Mouse (Mus musculus): ENCODE data around the gene Gcnt3. TPM values are rescaled to one million over a fixed set of nuclear protein-coding genes. Genes with fewer than 3 reads are reported as not detected.

Gcnt3 gene
- polyA plus RNA-seq, 1 experiment from 2014 or later = not detected

- H3K4me3 ChIP-seq = peak within 1 kb of the TSS; percentile 97
- peak; percentile 97 for ATAC-seq (ENCODE audit: low FRiP score, low read depth)
- H3K4me1 ChIP-seq = peaks cover 16% of the 10 kb centered on the region
- H3K9me3 ChIP-seq = no peaks in the 10 kb centered on the region
- H3K27ac ChIP-seq = peak within 1 kb of the TSS; percentile 86
- peak within 1 kb of the TSS; percentile 92 for H3K9ac ChIP-seq
- H3K27me3 ChIP-seq (replicated peaks) = no peaks in the 10 kb centered on the region
- under 1% methylated on average over 57 of the region's 57 CpGs for WGBS
- H3K36me3 ChIP-seq = peaks cover 25% of the 10 kb centered on the region
- H3K4me2 ChIP-seq (replicated peaks) = peak within 1 kb of the TSS; percentile 80
Measured at GRCm38 (mm10) chr9:70012408-70012901, 25.4 kb downstream of the Gcnt3 start, which contains the start of gene Gtf2a2. Gene Gtf2a2, plus strand, starts transcription at chr9:70012550.

GRCm38 (mm10) chr9:70011537-70012407 is 26.1 kb downstream of the Gcnt3 start:
- no peak overlapping the region for H3K9ac ChIP-seq
- ATAC-seq (ENCODE audit: low FRiP score, low read depth) = peak; percentile 23; the same call in 1 of the 2 replicates
- peaks cover 16% of the 10 kb centered on the region for H3K4me1 ChIP-seq
- H3K9me3 ChIP-seq = no peaks in the 10 kb centered on the region
- no peak overlapping the region; the same call in 1 of the 2 replicates for H3K27ac ChIP-seq
- peak overlapping the region; percentile 97 for H3K4me3 ChIP-seq
- no peaks in the 10 kb centered on the region for H3K27me3 ChIP-seq (replicated peaks)
- H3K36me3 ChIP-seq = peaks cover 30% of the 10 kb centered on the region
- H3K4me2 ChIP-seq (replicated peaks) = peak overlapping the region; percentile 80
- WGBS = 66% methylated on average over 14 of the region's 14 CpGs

DNA sequence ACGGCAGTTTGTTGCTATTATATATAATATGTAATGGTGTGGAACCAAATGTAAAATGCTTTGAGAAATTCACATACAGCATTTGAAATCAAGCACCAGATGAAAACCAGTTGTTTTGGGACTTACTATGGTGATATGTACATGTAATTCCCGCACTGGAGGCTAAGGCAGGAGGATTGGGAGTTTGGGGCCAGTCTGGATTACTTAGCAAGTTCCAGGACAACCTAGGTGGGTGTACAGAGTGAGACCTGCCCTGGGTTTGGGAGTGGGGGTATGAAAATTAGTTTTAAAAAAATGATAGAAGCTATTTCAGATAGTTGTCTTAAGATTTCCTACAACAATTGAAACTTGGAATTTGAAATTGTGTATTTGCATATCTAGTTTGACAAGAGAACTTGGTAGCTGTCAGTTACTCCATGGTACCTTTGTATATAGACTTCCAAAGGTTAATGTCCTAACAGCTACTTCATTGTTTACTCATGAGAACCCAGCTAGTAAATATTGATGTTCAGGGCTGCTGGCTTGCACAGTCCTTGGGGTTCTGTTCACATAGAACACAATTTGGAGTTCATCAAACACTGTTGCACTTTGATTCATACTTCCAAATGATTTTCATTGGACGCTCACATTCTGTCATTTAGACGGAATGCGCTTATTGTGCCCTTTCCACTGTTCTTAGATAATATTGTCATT is 27.0 kb downstream of the Gcnt3 start:
- H3K36me3 ChIP-seq = peaks cover 30% of the 10 kb centered on the region

GRCm38 (mm10) chr9:70009754-70010304 is 28.1 kb downstream of the Gcnt3 start:
- no peaks in the 10 kb centered on the region for H3K9me3 ChIP-seq
- H3K27ac ChIP-seq = no peak overlapping the region
- no peak overlapping the region for H3K4me2 ChIP-seq (replicated peaks)
- peaks cover 37% of the 10 kb centered on the region for H3K36me3 ChIP-seq
- WGBS = 92% methylated on average over 8 of the region's 8 CpGs
- H3K4me3 ChIP-seq = no peak overlapping the region
- ATAC-seq (ENCODE audit: low FRiP score, low read depth) = no peak
- peaks cover 16% of the 10 kb centered on the region for H3K4me1 ChIP-seq
- H3K9ac ChIP-seq = no peak overlapping the region
- H3K27me3 ChIP-seq (replicated peaks) = no peaks in the 10 kb centered on the region

More for the DNA sequence above, 27.0 kb downstream of the Gcnt3 start:
- ATAC-seq (ENCODE audit: low FRiP score, low read depth) = no peak
- no peaks in the 10 kb centered on the region for H3K27me3 ChIP-seq (replicated peaks)
- no peak overlapping the region for H3K4me3 ChIP-seq
- peaks cover 16% of the 10 kb centered on the region for H3K4me1 ChIP-seq
- WGBS = 93% methylated on average over 5 of the region's 5 CpGs
- no peak overlapping the region for H3K27ac ChIP-seq
- H3K9ac ChIP-seq = no peak overlapping the region
- H3K9me3 ChIP-seq = no peaks in the 10 kb centered on the region
- H3K4me2 ChIP-seq (replicated peaks) = no peak overlapping the region

DNA sequence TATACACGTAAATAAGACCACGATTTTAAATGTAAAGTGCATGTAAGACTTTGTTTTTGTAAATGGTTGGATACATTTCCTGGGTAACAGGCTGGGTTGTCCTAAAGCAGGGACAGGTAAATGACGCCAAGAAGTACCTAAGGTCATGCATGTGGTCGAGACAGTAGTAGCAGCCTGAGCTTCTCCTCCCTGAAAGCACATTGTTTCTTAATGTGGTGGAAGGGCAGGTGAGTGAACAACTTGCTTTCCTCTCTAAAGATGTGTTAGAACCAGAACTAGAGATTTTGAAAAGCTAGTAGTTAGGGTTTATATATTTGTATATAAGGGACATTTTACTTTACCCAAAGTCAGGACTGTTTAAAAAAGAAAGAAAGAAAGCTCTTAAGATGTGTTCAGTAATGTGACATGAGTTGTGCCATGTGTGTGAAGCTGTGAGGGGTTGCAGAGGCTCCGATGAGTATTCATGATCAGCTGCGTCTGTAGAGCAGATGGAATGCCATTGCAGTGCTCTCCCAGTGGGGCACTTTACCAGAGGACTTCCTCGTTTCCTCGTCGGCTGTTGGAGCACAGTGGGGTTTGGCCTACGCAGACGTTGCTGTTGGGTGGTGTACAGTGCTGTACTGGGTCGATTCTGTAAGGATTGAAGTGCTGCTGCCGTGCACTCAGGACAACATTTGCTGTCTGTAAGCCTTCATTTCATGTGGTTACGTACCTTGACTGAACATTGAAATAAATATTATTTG is 30.2 kb downstream of the Gcnt3 start:
- Histone ChIP-seq H3K9ac (no peak overlapping the region), H3K27me3 (replicated peaks) (no peaks in the 10 kb centered on the region), H3K27ac (no peak overlapping the region), H3K4me3 (no peak overlapping the region), H3K9me3 (no peaks in the 10 kb centered on the region), H3K4me2 (replicated peaks) (no peak overlapping the region), H3K4me1 (no peaks in the 10 kb centered on the region), H3K36me3 (peaks cover 53% of the 10 kb centered on the region)
- ATAC-seq (ENCODE audit: low FRiP score, low read depth) = no peak
- 90% methylated on average over 14 of the region's 14 CpGs for WGBS

DNA sequence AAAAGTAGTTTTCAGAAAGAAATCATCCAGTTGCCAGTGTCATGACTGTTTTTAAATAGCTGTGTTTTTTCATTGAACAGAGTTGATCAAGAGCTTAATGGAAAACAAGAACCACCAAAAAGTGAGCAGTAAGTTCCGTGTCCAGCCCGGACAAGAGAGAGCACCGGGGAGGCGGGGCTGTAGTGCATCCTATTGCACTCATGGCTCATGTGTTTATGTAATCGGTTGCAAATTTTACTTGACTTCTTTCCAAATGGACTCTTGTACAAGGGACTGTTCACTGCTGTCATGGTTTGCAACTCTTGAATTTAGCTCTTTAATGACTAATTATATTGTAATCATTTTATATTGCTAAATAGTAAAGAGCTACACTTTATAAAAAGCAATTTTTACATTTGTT is 30.9 kb downstream of the Gcnt3 start:
- Histone ChIP-seq H3K36me3 (peaks cover 59% of the 10 kb centered on the region), H3K9ac (no peak overlapping the region)

GRCm38 (mm10) chr9:70003516-70003915 is 34.4 kb downstream of the Gcnt3 start:
- no peaks in the 10 kb centered on the region for H3K27me3 ChIP-seq (replicated peaks)
- WGBS = 89% methylated on average over 10 of the region's 10 CpGs
- H3K4me3 ChIP-seq = no peak overlapping the region
- no peak overlapping the region for H3K4me2 ChIP-seq (replicated peaks)
- no peak for ATAC-seq (ENCODE audit: low FRiP score, low read depth)
- no peaks in the 10 kb centered on the region for H3K4me1 ChIP-seq
- H3K27ac ChIP-seq = no peak overlapping the region
- H3K9me3 ChIP-seq = no peaks in the 10 kb centered on the region
- H3K36me3 ChIP-seq = peaks cover 78% of the 10 kb centered on the region
- H3K9ac ChIP-seq = no peak overlapping the region

More for the DNA sequence above, 30.9 kb downstream of the Gcnt3 start:
- no peak for ATAC-seq (ENCODE audit: low FRiP score, low read depth)
- Histone ChIP-seq H3K4me1 (no peaks in the 10 kb centered on the region), H3K9me3 (no peaks in the 10 kb centered on the region), H3K4me3 (no peak overlapping the region), H3K4me2 (replicated peaks) (no peak overlapping the region), H3K27ac (no peak overlapping the region), H3K27me3 (replicated peaks) (no peaks in the 10 kb centered on the region)
- WGBS = 88% methylated on average over 5 of the region's 5 CpGs

DNA sequence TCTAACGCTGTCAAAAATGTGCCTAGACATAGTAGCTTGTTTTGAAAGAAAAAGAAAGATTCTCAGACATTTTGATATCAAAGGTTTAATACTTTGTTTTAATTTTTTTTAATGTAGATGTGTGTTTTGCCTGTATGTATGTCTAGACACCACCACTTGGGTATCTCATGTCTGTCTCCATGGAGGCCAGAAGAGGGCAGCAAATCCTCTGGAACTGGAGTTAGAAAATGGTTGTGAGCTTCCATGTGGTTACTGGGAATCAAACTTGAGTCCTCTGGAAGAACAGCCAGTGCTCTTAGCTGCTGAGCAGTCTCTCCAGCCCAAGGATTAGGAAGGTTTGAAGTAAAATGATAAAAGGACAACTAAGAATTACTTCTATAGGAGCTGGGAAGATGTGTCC is 38.6 kb downstream of the Gcnt3 start:
- H3K36me3 ChIP-seq = peaks cover 83% of the 10 kb centered on the region
- no peak for ATAC-seq (ENCODE audit: low FRiP score, low read depth)
- no peaks in the 10 kb centered on the region for H3K9me3 ChIP-seq
- H3K4me1 ChIP-seq = no peaks in the 10 kb centered on the region
- no peak overlapping the region for H3K9ac ChIP-seq
- no peak overlapping the region for H3K27ac ChIP-seq
- H3K4me2 ChIP-seq (replicated peaks) = no peak overlapping the region
- H3K4me3 ChIP-seq = no peak overlapping the region
- 83% methylated on average over 1 of the region's 1 CpGs for WGBS
- H3K27me3 ChIP-seq (replicated peaks) = no peaks in the 10 kb centered on the region

DNA sequence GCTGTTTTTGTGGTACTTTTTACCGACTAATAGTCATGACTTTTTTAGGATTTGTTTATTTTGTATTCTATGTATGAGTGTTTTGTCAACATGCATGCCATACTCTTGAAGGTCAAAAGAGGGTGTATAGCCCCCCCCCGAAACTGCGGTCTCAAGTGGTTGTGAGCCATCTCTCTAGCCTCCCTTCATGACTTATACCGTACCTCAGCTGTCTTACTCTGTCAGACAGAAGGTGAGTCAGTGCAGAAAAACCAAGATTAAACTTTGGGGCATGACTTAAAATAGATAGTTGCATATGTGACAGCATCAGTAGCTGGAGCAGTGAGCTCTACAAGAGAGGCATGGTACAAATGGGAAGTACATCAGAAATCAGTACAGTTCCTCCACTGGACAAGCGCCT is 43.3 kb downstream of the Gcnt3 start:
- H3K9me3 ChIP-seq = no peaks in the 10 kb centered on the region
- peaks cover 47% of the 10 kb centered on the region for H3K36me3 ChIP-seq
- WGBS = 96% methylated on average over 5 of the region's 5 CpGs
- no peak for ATAC-seq (ENCODE audit: low FRiP score, low read depth)
- peaks cover 26% of the 10 kb centered on the region for H3K4me1 ChIP-seq
- no peaks in the 10 kb centered on the region for H3K27me3 ChIP-seq (replicated peaks)
- no peak overlapping the region for H3K27ac ChIP-seq
- no peak overlapping the region for H3K4me3 ChIP-seq
- H3K9ac ChIP-seq = no peak overlapping the region
- H3K4me2 ChIP-seq (replicated peaks) = no peak overlapping the region

DNA sequence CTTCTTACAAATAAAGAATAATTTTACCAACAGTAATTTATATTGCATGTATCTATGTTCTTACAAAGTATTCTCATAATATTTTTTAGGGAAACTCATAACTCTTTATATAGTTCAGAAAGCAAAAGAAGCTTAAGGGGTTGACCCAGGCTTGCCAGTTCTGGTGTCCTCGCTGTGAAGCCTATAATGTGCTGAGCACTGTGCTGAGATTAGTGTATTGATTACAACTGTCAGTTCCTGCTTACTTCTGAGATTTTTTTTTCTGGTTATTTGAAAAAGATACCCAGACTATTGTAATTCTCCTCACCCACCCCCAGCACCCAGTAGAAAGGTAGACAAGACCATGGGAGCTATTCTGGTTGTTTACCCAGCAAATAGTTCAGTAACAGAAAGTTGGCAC is 44.4 kb downstream of the Gcnt3 start:
- Histone ChIP-seq H3K4me2 (replicated peaks) (no peak overlapping the region), H3K4me3 (no peak overlapping the region), H3K9me3 (no peaks in the 10 kb centered on the region), H3K27me3 (replicated peaks) (no peaks in the 10 kb centered on the region), H3K36me3 (peaks cover 36% of the 10 kb centered on the region), H3K9ac (no peak overlapping the region), H3K4me1 (peaks cover 26% of the 10 kb centered on the region), H3K27ac (no peak overlapping the region)
- ATAC-seq (ENCODE audit: low FRiP score, low read depth) = no peak
- 93% methylated on average over 1 of the region's 1 CpGs for WGBS

DNA sequence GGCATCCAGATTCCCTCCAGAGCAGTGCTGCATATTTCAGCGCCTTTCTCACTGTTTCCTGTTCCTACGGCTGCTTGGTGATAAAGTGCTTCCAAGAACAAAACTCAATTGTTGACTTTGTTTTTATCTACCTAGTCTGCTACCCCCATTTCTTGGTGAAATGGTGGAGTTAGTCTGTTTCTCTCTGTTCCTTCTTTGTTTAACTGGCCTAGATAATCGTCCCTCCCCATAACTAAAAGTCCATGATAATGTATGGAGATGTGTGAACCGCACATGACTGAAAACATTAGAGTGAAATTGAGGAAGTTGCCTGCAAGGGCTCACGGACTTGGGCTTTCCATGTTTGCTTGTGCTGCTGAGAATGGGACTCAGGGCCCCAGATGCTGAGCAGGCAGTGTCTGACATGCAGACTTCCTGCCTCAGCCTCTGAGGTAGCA is 45.0 kb downstream of the Gcnt3 start:
- peaks cover 30% of the 10 kb centered on the region for H3K36me3 ChIP-seq
- H3K9ac ChIP-seq = no peak overlapping the region
- no peaks in the 10 kb centered on the region for H3K27me3 ChIP-seq (replicated peaks)
- no peak overlapping the region for H3K4me2 ChIP-seq (replicated peaks)
- 78% methylated on average over 5 of the region's 5 CpGs for WGBS
- H3K27ac ChIP-seq = no peak overlapping the region
- peaks cover 26% of the 10 kb centered on the region for H3K4me1 ChIP-seq
- H3K4me3 ChIP-seq = no peak overlapping the region
- no peak for ATAC-seq (ENCODE audit: low FRiP score, low read depth)
- H3K9me3 ChIP-seq = no peaks in the 10 kb centered on the region
